Mouse (Mus musculus): ENCODE measurements around the gene Cd207.

- no peak for TF ChIP-seq GATA1 (IDR thresholded peaks at IDR 0.05; ENCODE audit: borderline replicate concordance, low read length)
- TF ChIP-seq FLI1 (IDR thresholded peaks at IDR 0.05; ENCODE audit: low read length): no peak
Measured at GRCm38 (mm10) chr6:83722526-83722925, 44.9 kb upstream of the Cd207 start.
